Mouse (Mus musculus) testis, adult 2 months (tissue): ENCODE results near the gene 1700003E16Rik. TPM values are rescaled to one million over a fixed set of nuclear protein-coding genes. Genes with fewer than 3 reads are reported as not detected.

Experiments used
- H3K27ac ChIP-seq: fragments of 200-500 bp; 2 replicates; pipeline ENCODE4 v1.5.1; 2012; ENCODE audit warnings: low read depth, low read length; ENCODE audit not compliant: control insufficient read depth, insufficient read depth
- H3K27me3 ChIP-seq: fragments of 200-500 bp; 2 replicates; pipeline ENCODE4 v1.6.1; 2012; ENCODE audit warnings: mild to moderate bottlenecking, low read length, moderate library complexity; ENCODE audit not compliant: control insufficient read depth, insufficient read depth
- H3K36me3 ChIP-seq: fragments of 200-500 bp; 2 replicates; pipeline ENCODE4 v1.6.1; 2012; ENCODE audit warnings: mild to moderate bottlenecking, low read length; ENCODE audit not compliant: control insufficient read depth, insufficient read depth
- H3K4me1 ChIP-seq: fragments of 200-500 bp; 2 replicates; pipeline ENCODE4 v1.6.1; 2012; ENCODE audit warnings: low read length; ENCODE audit not compliant: control insufficient read depth, insufficient read depth
- H3K4me3 ChIP-seq: fragments of 200-500 bp; 2 replicates; pipeline ENCODE4 v1.5.1; 2012; ENCODE audit warnings: low read depth, mild to moderate bottlenecking, low read length, moderate library complexity, mixed read lengths; ENCODE audit not compliant: control insufficient read depth
- CTCF ChIP-seq: fragments of 200-500 bp; IDR thresholded peaks from 2 replicates; pipeline ENCODE4 v1.5.1; 2012; ENCODE audit warnings: low read depth, mild to moderate bottlenecking, inconsistent platforms, low read length, moderate library complexity; ENCODE audit not compliant: control insufficient read depth, insufficient read depth, insufficient replicate concordance
- POLR2A ChIP-seq: fragments of 200-500 bp; IDR thresholded peaks from 2 replicates; pipeline ENCODE4 v1.6.1; 2012; ENCODE audit warnings: low read depth, mild to moderate bottlenecking, inconsistent platforms, low read length, moderate library complexity; ENCODE audit not compliant: control insufficient read depth
- polyA plus RNA-seq: library from polyadenylated mRNA; depleted of rRNA; stranded (reverse); fragments of >200 nt; gene quantifications from 2 replicates; pipeline ENCODE4 v1.2.3, GENCODE M21; 2012

Gene 1700003E16Rik
- polyA plus RNA-seq, 1 experiment: 604 TPM

- TF ChIP-seq POLR2A (no peak), CTCF (no peak)
- H3K27ac ChIP-seq: no peak overlapping the region
Observed at GRCm38 (mm10) chr6:83116373-83117164, 39.6 kb upstream of the 1700003E16Rik start.

GRCm38 (mm10) chr6:83117165-83117438, 39.1 kb upstream of the 1700003E16Rik start:
- H3K27me3 ChIP-seq: no peaks in the 10 kb centered on the region
- H3K27ac ChIP-seq: no peak overlapping the region
- H3K4me1 ChIP-seq: peaks cover 24% of the 10 kb centered on the region
- no peaks in the 10 kb centered on the region; the same call in 1 of the 2 replicates for H3K36me3 ChIP-seq
- no peak for TF ChIP-seq POLR2A
- no peak for TF ChIP-seq CTCF
- H3K4me3 ChIP-seq: no peak overlapping the region

More at GRCm38 (mm10) chr6:83116373-83117164, 39.6 kb upstream of the 1700003E16Rik start:
- H3K36me3 ChIP-seq: no peaks in the 10 kb centered on the region; the same call in 1 of the 2 replicates
- no peaks in the 10 kb centered on the region for H3K27me3 ChIP-seq
- no peak overlapping the region for H3K4me3 ChIP-seq
- peaks cover 23% of the 10 kb centered on the region for H3K4me1 ChIP-seq

- H3K36me3 ChIP-seq: no peaks in the 10 kb centered on the region; the same call in 1 of the 2 replicates
- H3K27ac ChIP-seq: no peak overlapping the region
- TF ChIP-seq POLR2A: no peak
- TF ChIP-seq CTCF: no peak
- H3K4me1 ChIP-seq: peaks cover 27% of the 10 kb centered on the region
- no peak overlapping the region for H3K4me3 ChIP-seq
- no peaks in the 10 kb centered on the region for H3K27me3 ChIP-seq
Observed at GRCm38 (mm10) chr6:83117616-83118015, 38.6 kb upstream of the 1700003E16Rik start.

DNA sequence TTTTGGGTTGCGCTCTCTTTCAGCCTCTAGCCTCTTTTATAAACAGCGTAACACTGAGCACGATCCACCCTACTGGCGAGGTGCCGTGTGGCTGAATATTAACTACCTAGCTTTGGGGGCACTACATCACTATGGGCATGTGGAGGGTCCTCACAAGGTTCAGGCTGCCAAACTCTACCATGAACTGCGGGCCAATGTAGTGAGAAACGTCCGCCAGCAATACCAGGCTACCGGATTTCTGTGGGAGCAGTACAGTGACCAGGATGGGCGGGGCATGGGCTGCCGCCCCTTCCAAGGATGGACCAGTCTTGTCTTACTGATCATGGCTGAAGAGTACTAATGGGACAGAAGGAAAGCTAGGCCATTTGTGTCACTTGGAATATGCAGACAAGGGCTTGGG, 37.8 kb upstream of the 1700003E16Rik start:
- TF ChIP-seq CTCF (no peak), POLR2A (peak; percentile 30; the same call in 1 of the 2 replicates)
- H3K27ac ChIP-seq: no peak overlapping the region
- no peaks in the 10 kb centered on the region for H3K27me3 ChIP-seq
- H3K36me3 ChIP-seq: no peaks in the 10 kb centered on the region; the same call in 1 of the 2 replicates
- peaks cover 32% of the 10 kb centered on the region for H3K4me1 ChIP-seq
- no peak overlapping the region for H3K4me3 ChIP-seq

GRCm38 (mm10) chr6:83118825-83119733, 37.1 kb upstream of the 1700003E16Rik start:
- H3K36me3 ChIP-seq: no peaks in the 10 kb centered on the region; the same call in 1 of the 2 replicates
- no peak overlapping the region for H3K27ac ChIP-seq
- peaks cover 28% of the 10 kb centered on the region for H3K4me1 ChIP-seq
- no peak for TF ChIP-seq POLR2A
- no peak for TF ChIP-seq CTCF
- no peak overlapping the region for H3K4me3 ChIP-seq
- H3K27me3 ChIP-seq: no peaks in the 10 kb centered on the region

DNA sequence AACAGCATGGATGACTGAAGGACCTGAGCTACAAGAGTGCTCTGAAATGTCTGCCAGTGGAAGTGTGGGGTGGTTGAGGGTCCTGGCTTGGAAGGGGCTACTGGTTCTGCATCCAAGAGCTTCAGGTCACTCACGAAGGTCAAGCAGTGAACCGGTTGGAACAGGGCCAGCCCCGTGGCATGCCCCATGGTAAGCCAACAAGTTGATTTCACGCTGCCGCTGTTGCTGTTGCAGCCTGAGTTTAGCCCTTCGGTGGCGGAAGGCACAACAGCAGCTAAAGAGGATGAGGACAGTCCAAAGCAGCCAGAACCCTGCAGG, 36.5 kb upstream of the 1700003E16Rik start:
- H3K27ac ChIP-seq: no peak overlapping the region
- H3K4me3 ChIP-seq: no peak overlapping the region
- TF ChIP-seq CTCF (no peak), POLR2A (0 out of 2 replicates have a peak, but pooled peaks have one; percentile 21)
- H3K36me3 ChIP-seq: no peaks in the 10 kb centered on the region; the same call in 1 of the 2 replicates
- no peaks in the 10 kb centered on the region for H3K27me3 ChIP-seq
- peaks cover 28% of the 10 kb centered on the region for H3K4me1 ChIP-seq

- peak; percentile 62; the same call in 1 of the 2 replicates for TF ChIP-seq POLR2A
- no peak for TF ChIP-seq CTCF
Observed at GRCm38 (mm10) chr6:83120930-83121862, 35.0 kb upstream of the 1700003E16Rik start, which contains the start of gene Wbp1. Gene Wbp1 (minus strand): TSS chr6:83121559.

More at GRCm38 (mm10) chr6:83120930-83121862, 35.0 kb upstream of the 1700003E16Rik start, which contains the start of gene Wbp1:
- H3K4me1 ChIP-seq: peaks cover 23% of the 10 kb centered on the region
- H3K4me3 ChIP-seq: peak within 1 kb of the TSS; percentile 91
- no peaks in the 10 kb centered on the region; the same call in 1 of the 2 replicates for H3K36me3 ChIP-seq
- no peaks in the 10 kb centered on the region for H3K27me3 ChIP-seq
- H3K27ac ChIP-seq: peak within 1 kb of the TSS; percentile 79
